Mouse (Mus musculus) liver, embryonic 14.5 days (tissue): ENCODE measurements around the gene Prrc2c.

Experiments
- CTCF ChIP-seq: IDR thresholded peaks from 2 replicates; pipeline ENCODE4 v1.5.1; 2016; ENCODE audit warnings: antibody characterized with exemption, low read depth, control low read depth
- EP300 ChIP-seq: IDR thresholded peaks from 2 replicates; pipeline ENCODE4 v1.6.1; 2016; ENCODE audit warnings: antibody characterized with exemption, low read depth

DNA sequence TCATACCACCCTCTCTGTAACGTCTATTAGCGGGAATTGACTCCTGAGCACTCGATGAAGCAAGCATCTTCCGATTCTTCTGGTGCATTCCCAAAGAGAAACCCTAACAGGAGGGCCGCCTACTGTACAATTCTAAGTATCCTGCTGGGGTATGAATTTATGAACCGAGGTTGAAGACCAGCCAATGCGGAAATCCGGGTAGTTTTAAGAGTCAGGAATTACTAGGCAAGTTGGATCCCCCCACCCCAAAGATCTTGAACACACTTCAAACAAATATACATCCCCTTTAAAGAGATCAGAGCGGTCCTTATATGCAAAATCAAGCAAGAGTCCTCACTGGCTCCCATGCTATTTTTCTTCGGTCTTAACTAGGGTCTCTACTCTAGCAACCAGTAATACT is 950 bp downstream of the Prrc2c start:
- TF ChIP-seq CTCF (no peak), EP300 (no peak)
